Mouse (Mus musculus) gastrocnemius, postnatal 14 days (tissue): ENCODE data around the gene Pcgf3. TPM values are rescaled to one million over a fixed set of nuclear protein-coding genes. Genes with fewer than 3 reads are reported as not detected.

ENCODE experiments used
- DNase-seq: peaks from one replicate; pipeline ENCODE4 v3.0.0; 2021; ENCODE audit warnings: mixed read lengths
- intact Hi-C: fragments of 180-260 bp; cut with DNase I; formaldehyde crosslinking; loops from one replicate; pipeline ENCODE4 v1.15.1; 2025; ENCODE audit warnings: low total_unique reads
- total RNA-seq, 2 experiments: library from RNA; stranded (reverse); gene quantifications; 2 replicates each; pipeline ENCODE4 v1.2.3; 2021

The Pcgf3 gene
- total RNA-seq, 2 experiments from 2014 or later, result 40.5 to 46.2 TPM

DNA sequence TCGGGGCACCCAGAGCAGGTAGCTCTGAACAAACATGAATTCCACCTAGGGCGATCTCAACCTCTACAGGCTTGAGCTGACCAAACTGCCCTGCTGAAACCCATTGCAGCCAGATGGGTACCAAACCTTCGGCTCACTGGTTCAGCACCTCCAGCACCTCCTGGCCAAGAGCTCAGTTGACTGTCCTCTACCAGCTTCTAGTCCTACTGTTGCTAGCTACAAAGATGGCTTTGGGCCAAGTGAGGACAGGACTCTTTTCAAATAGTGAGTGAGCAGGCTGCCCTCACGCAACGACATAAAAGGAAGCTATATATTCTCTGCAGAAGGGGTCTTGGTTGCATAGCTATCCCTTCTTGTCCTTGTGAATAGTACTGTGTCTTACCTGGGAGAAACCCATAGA, 86.6 kb downstream of the Pcgf3 start:
- intact Hi-C loops, result no loop called here

DNA sequence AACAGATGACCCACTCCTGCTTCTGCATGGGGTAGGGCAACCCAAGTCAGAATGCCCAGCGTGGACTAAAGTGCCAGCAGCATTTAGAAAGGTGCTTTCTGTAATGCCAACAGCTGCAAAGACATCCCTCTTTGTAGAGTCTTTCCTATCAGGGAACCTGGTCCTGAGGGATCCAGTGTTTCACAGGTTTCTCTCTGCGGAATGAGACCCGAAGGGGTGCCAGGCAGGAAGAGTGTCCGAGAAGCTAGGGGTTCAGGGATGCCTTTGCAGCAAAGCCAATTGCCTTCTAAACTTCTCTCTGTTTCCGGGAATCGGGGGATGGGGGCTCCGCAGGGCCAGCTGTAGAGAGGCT, 88.1 kb downstream of the Pcgf3 start:
- DNase-seq, result no peak
- intact Hi-C loops, result no loop called here

More for the DNA sequence above, 86.6 kb downstream of the Pcgf3 start:
- DNase-seq, result no peak

DNA sequence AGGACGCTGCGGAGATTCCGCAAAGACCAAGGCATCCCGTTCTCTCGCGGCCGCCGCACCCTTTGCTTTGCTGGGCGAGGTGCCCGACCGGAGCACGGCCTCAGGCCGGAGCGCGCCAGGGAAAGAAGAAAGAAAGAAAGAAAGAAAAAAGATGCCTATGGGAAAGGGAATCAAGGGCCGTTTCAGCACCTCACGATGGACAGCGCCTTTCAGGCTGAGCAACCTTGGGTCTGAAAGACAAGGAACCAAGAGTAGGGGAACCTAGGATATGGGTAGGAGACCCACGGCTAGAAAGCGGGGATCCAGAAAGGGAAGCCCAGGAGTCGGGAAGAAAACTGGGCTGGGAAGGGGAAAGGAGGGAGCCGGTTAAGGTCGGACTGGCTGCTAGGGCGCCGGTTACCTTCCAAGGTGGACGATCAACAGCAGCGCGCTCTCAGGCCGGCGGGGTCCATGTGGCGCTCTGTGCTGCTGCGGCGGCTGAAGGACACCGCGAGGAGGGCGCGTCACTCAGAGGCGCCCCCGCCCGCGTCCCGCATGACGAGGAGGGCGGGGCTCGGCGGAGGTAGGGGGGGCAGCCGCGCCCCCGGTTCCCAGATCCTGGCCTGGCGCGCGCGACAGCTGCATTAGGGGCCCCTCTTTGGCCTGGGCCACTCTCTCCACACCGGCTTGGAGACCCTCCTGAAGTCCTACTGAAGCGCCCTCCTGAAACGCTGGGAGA, 88.6 kb downstream of the Pcgf3 start, which contains the start of gene Cplx1:
Gene Cplx1, minus strand, starts transcription at position 536 of the 718 bp plus-strand sequence.
- intact Hi-C loops, result no loop called here
- DNase-seq, result peak; percentile 33

DNA sequence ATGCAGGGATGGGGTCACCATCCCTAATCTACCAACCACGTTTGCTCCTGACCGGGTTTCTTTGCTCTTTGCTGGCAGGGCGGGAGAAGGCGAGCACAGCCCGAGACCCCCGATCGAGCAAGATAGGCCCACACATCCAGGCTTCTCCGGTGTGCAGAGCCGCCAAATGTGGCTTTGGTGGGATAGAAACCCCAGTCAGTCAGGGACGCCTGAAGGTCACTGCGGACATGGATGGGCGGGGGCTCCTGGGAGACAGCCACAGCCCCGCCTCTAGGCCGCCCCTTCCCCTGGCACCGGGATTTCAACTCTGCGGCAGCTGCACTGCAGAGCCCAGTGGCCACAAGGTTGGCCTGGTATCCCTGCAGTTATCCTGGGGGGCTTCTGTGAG, 89.2 kb downstream of the Pcgf3 start:
- no peak for DNase-seq
- intact Hi-C loops, result no loop called here

DNA sequence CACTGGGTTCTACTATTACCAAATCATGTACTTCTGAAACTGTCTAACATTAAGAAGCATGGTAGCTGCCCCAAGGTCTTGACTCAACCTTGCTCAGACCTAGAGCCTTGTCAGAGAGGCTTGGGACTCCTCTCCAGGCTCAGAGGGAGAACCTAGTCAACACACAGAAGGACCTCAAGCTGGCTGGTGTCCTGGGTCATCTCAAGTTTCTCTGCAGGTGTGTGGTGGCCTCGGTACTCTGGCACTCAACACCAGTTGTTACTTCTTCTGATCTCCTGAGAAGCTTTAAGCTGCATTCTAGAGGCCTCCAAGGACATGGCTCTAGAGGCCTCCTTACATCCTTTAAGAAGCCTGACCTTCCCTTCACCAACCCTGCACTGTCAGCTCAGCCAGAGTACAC, 93.0 kb downstream of the Pcgf3 start:
- intact Hi-C loops, result no loop called here
- DNase-seq, result no peak

Other genes starting within 250 kb of the Pcgf3 start
- gene Dr1, start 192.3 kb upstream of the Pcgf3 start, total RNA-seq, result 10 to 100 TPM; 16.5 to 17.2 TPM
- 1 to 10 TPM; 3.3 to 3.4 TPM for gene Pigg, start 148.6 kb upstream of the Pcgf3 start, total RNA-seq
- under 1 TPM in 1 of 2 experiments, not detected in 1; 0.27 TPM for gene Gm42517, start 93.3 kb upstream of the Pcgf3 start, total RNA-seq
- not detected for gene Pde6b, start 72.8 kb upstream of the Pcgf3 start, total RNA-seq
- 100 to 1,000 TPM; 853 to 974 TPM for gene Atp5k, start 26.8 kb upstream of the Pcgf3 start, total RNA-seq
- gene Mfsd7a, start 12.3 kb upstream of the Pcgf3 start, total RNA-seq, result 1 to 10 TPM; 1.3 to 1.6 TPM
- gene Cplx1, start 88.8 kb downstream of the Pcgf3 start, total RNA-seq, result under 1 TPM; 0.20 to 0.43 TPM
- gene Gak, start 168.5 kb downstream of the Pcgf3 start, total RNA-seq, result 10 to 100 TPM; 14.7 to 15.6 TPM
- 1 to 10 TPM; 5.5 to 5.6 TPM for gene Tmem175, start 168.5 kb downstream of the Pcgf3 start, total RNA-seq
- gene Idua, start 199.1 kb downstream of the Pcgf3 start, total RNA-seq, result 1 to 10 TPM; 5.8 to 8.8 TPM
- 1 to 10 TPM; 4.5 to 5.2 TPM for gene Dgkq, start 208.4 kb downstream of the Pcgf3 start, total RNA-seq
- gene Slc26a1, start 214.3 kb downstream of the Pcgf3 start, total RNA-seq, result not detected
- 10 to 100 TPM; 31.9 to 45.4 TPM for gene Fgfrl1, start 231.2 kb downstream of the Pcgf3 start, total RNA-seq